16 mouse cellular contexts compared by ENCODE assay signal in the genomic region with DNA sequence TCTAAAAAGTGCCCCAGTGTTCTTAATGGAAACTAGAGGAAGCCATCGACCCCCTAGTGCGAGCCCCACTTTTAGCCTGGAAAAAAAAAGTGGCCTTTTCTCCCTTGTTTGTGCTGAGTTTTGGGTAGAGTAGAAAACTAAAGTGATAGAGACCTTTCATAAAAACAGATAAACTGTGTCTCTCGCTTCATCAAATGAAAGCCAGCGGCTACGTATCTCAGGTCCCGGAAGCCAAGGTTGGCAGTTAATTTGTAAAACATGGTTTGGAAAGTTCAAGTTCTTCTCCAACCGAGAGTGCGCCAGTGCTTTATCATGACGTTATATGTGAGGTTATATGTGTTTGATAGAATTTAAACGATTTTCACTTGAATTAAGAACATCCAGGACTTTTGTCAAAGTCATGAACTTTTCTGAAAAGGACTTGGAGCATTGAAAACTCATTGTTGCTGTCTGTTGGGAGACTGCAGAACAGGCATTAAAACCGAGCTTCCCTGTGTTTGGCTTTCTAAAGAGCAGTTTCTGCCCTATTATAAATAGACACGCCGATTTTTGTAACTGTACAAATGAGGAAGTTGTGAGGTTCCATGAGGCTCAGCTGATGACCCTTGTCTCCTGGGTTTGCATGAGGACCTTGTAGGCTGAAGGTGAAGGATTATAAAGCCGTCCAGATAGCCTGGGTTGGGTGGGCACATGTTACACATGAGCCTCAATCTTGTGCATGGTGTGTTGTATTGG. TPM values are rescaled to one million over a fixed set of nuclear protein-coding genes. Genes with fewer than 3 reads are reported as not detected.
DNase-seq lines count a peak whose midpoint lies in the region; ATAC-seq lines count a peak whose summit lies in the region.
"Had no signal": no experiment of that assay in that cellular context is flagged by ENCODE, and none has a peak within 500 bp of the region (broad histone marks: within the 10 kb centered on the region; RNA-seq: fewer than 3 reads in every experiment).

No protein-coding gene starts in this region.

- H3K4me3 ChIP-seq in forebrain, embryonic 15.5 days: no peak overlapping the region
- H3K4me3 ChIP-seq: embryonic facial prominence, embryonic 10.5 days; forebrain, embryonic 12.5 days; midbrain, embryonic 13.5 days; neural tube, embryonic 12.5 days had no signal

- H3K9me3 ChIP-seq in forebrain, embryonic 15.5 days: no peaks in the 10 kb centered on the region
- H3K9me3 ChIP-seq: embryonic facial prominence, embryonic 10.5 days; forebrain, embryonic 12.5 days; midbrain, embryonic 13.5 days; neural tube, embryonic 12.5 days had no signal

- intact Hi-C loops in left cerebral cortex, postnatal 36 days (cut with DNase I): no loop called here

- peak; percentile 42 for ATAC-seq in common myeloid progenitor, adult 5-6 weeks (replicated peaks; ENCODE audit: low read depth, poor library complexity, severe bottlenecking)
- ATAC-seq in megakaryocyte, adult 5-6 weeks (ENCODE audit: poor library complexity, severe bottlenecking): peak; percentile 43
- ATAC-seq in forebrain, embryonic 15.5 days (replicated peaks): no peak
- ATAC-seq: midbrain, embryonic 13.5 days had no signal

- H3K27me3 ChIP-seq in forebrain, embryonic 15.5 days: peaks cover 13% of the 10 kb centered on the region; the same call in 1 of the 2 replicates

- WGBS in forebrain, embryonic 15.5 days: 91% methylated on average over 14 of the region's 14 CpGs

- H3K9ac ChIP-seq in forebrain, embryonic 15.5 days (replicated peaks): no peak overlapping the region
- H3K9ac ChIP-seq: forebrain, embryonic 12.5 days; midbrain, embryonic 13.5 days; neural tube, embryonic 12.5 days had no signal

- H3K36me3 ChIP-seq in forebrain, embryonic 15.5 days: no peaks in the 10 kb centered on the region
- H3K36me3 ChIP-seq: embryonic facial prominence, embryonic 10.5 days; forebrain, embryonic 12.5 days; midbrain, embryonic 13.5 days; neural tube, embryonic 12.5 days had no signal

- DNase-seq in thymus, postnatal 0 days (ENCODE audit: low spot score): peak; percentile 50
- no peak for DNase-seq in thymus, postnatal 36 days
- DNase-seq in left cerebral cortex, postnatal 36 days (ENCODE audit: low spot score in 2 of 2): no peak
- DNase-seq in layer of hippocampus, adult 11-12 months (ENCODE audit: low spot score): no peak
- DNase-seq: adrenal gland, adult 8-10 months; cerebellum, adult 11-12 months; gastrocnemius, postnatal 10 days; kidney, postnatal 14 days; retina, postnatal 1 day had no signal

- no peak overlapping the region for H3K4me2 ChIP-seq in forebrain, embryonic 15.5 days (replicated peaks)
- H3K4me2 ChIP-seq: forebrain, embryonic 12.5 days; midbrain, embryonic 13.5 days; neural tube, embryonic 12.5 days had no signal

- H3K4me1 ChIP-seq in forebrain, embryonic 15.5 days: peaks cover 6% of the 10 kb centered on the region
- H3K4me1 ChIP-seq: neural tube, embryonic 12.5 days had no signal

- H3K27ac ChIP-seq in forebrain, embryonic 15.5 days (replicated peaks): no peak overlapping the region
- H3K27ac ChIP-seq: embryonic facial prominence, embryonic 10.5 days; forebrain, embryonic 12.5 days; midbrain, embryonic 13.5 days; neural tube, embryonic 12.5 days had no signal

RNA-seq across cellular contexts. Expression of gene Ikzf1, which starts 6.7 kb away (rescaled TPM):
- polyA plus RNA-seq in thymus, postnatal 0 days (2015; fragmentation: Nextera tagmentation; extraction: Ambion mirVana): 91.7 and 100 TPM in 2 replicates
- total RNA-seq in common myeloid progenitor, adult 5-6 weeks (2017): 197 and 213 TPM in 2 replicates
- 217 and 226 TPM in 2 replicates for total RNA-seq in megakaryocyte, adult 5-6 weeks (2015)
- 80.8 and 104 TPM in 2 replicates for total RNA-seq in megakaryocyte, adult 5-6 weeks (2017)
- polyA plus RNA-seq in forebrain, embryonic 15.5 days (2015; fragmentation: Nextera tagmentation; extraction: Ambion mirVana): 2.4 and 2.8 TPM in 2 replicates
- total RNA-seq in left cerebral cortex, postnatal 36 days (2021): 1 to 10 TPM; 2.7 to 3.7 TPM

Comparison
In these comparisons a context has a peak if more than half of its experiments do, and no peak if none do; other contexts are left out.
1. RNA of gene Ikzf1, which starts 6.7 kb away (total RNA-seq): 80.8 to 226 TPM in megakaryocyte, adult 5-6 weeks and 197 to 213 TPM in common myeloid progenitor, adult 5-6 weeks; 2.7 to 3.7 TPM in left cerebral cortex, postnatal 36 days; every median in the first group is over 10 times any median in the second.